16 mouse cellular contexts compared by ENCODE assay signal in genomic region chr17:78571494-78571893, GRCm38 (mm10).
DNase-seq lines count a peak whose midpoint lies in the region; ATAC-seq and TF ChIP-seq lines count a peak whose summit lies in the region.
"Had no signal": no experiment of that assay in that cellular context is flagged by ENCODE, and none has a peak within 500 bp of the region (broad histone marks: within the 10 kb centered on the region; RNA-seq: fewer than 3 reads in every experiment).

No protein-coding gene starts in this region.

- no peak overlapping the region for H3K9ac ChIP-seq in forebrain, postnatal 0 days
- no peak overlapping the region for H3K9ac ChIP-seq in midbrain, postnatal 0 days (replicated peaks; ENCODE audit: low read length, poor library complexity, severe bottlenecking)
- H3K9ac ChIP-seq: embryonic facial prominence, embryonic 13.5 days; liver, embryonic 15.5 days had no signal

- no peak for TF ChIP-seq CTCF in forebrain, postnatal 0 days (IDR thresholded peaks at IDR 0.05; ENCODE audit: low read depth)
- no peak for TF ChIP-seq CTCF in midbrain, postnatal 0 days (IDR thresholded peaks at IDR 0.05)

- H3K36me3 ChIP-seq in forebrain, postnatal 0 days (ENCODE audit: insufficient read depth) = no peaks in the 10 kb centered on the region
- no peaks in the 10 kb centered on the region for H3K36me3 ChIP-seq in midbrain, postnatal 0 days (ENCODE audit: insufficient read depth, low read length)
- H3K36me3 ChIP-seq: embryonic facial prominence, embryonic 13.5 days; liver, embryonic 15.5 days had no signal

- H3K4me1 ChIP-seq in forebrain, postnatal 0 days (ENCODE audit: insufficient read depth) = no peaks in the 10 kb centered on the region
- H3K4me1 ChIP-seq in midbrain, postnatal 0 days (ENCODE audit: insufficient read depth, low read length) = no peaks in the 10 kb centered on the region
- H3K4me1 ChIP-seq: embryonic facial prominence, embryonic 13.5 days; hindbrain, embryonic 10.5 days had no signal

- ATAC-seq in erythroid progenitor cell, adult 5-6 weeks (replicated peaks; ENCODE audit: low FRiP score, poor library complexity, severe bottlenecking) = 0 out of 2 replicates have a peak, but pooled peaks have one; percentile 25
- no peak for ATAC-seq in forebrain, postnatal 0 days
- no peak for ATAC-seq in midbrain, postnatal 0 days (ENCODE audit: low FRiP score)

- H3K27me3 ChIP-seq in forebrain, postnatal 0 days (ENCODE audit: insufficient read depth, low read length) = no peaks in the 10 kb centered on the region
- no peaks in the 10 kb centered on the region for H3K27me3 ChIP-seq in midbrain, postnatal 0 days (ENCODE audit: insufficient read depth, low read length)
- H3K27me3 ChIP-seq: embryonic facial prominence, embryonic 13.5 days; liver, embryonic 15.5 days had no signal

- WGBS in forebrain, postnatal 0 days = 93% methylated on average over 6 of the region's 6 CpGs
- WGBS in midbrain, postnatal 0 days = 93% methylated on average over 6 of the region's 6 CpGs

- H3K4me2 ChIP-seq in forebrain, postnatal 0 days (ENCODE audit: low read depth) = no peak overlapping the region
- H3K4me2 ChIP-seq in midbrain, postnatal 0 days (ENCODE audit: low read depth, low read length, poor library complexity, severe bottlenecking) = no peak overlapping the region
- H3K4me2 ChIP-seq: embryonic facial prominence, embryonic 13.5 days; liver, embryonic 15.5 days; midbrain, embryonic 11.5 days had no signal

- intact Hi-C loops in heart, postnatal 25 days (cut with DNase I) = no loop called here

- no peak overlapping the region for H3K4me3 ChIP-seq in forebrain, postnatal 0 days (ENCODE audit: low read depth, low read length)
- H3K4me3 ChIP-seq in midbrain, postnatal 0 days (ENCODE audit: low read depth, low read length) = no peak overlapping the region
- H3K4me3 ChIP-seq: embryonic facial prominence, embryonic 13.5 days; hindbrain, embryonic 10.5 days; left cerebral cortex, adult 2 months; liver, embryonic 15.5 days had no signal

- peak; percentile 80 for DNase-seq in 3T3-L1 (ENCODE audit: low read depth, low spot score)
- peak; percentile 25 for DNase-seq in Muller cell, postnatal 12 days (ENCODE audit: inconsistent ontology term)
- peak; percentile 19 for DNase-seq in heart, postnatal 25 days (ENCODE audit: low spot score)
- no peak for DNase-seq in B cell, adult 2 months
- DNase-seq in forebrain, postnatal 0 days = no peak
- DNase-seq in midbrain, postnatal 0 days (ENCODE audit: low spot score) = no peak
- DNase-seq: cerebellum, adult 8-10 months; kidney, adult 8-10 months; retina, postnatal 1 day; thymus, postnatal 4 days had no signal

- no peaks in the 10 kb centered on the region for H3K9me3 ChIP-seq in forebrain, postnatal 0 days (ENCODE audit: low read length)
- H3K9me3 ChIP-seq in midbrain, postnatal 0 days (ENCODE audit: low read length) = no peaks in the 10 kb centered on the region
- H3K9me3 ChIP-seq: embryonic facial prominence, embryonic 13.5 days; liver, embryonic 15.5 days had no signal

- H3K27ac ChIP-seq in forebrain, postnatal 0 days (ENCODE audit: low read depth, low read length) = no peak overlapping the region
- no peak overlapping the region for H3K27ac ChIP-seq in midbrain, postnatal 0 days (ENCODE audit: low read depth, low read length)
- H3K27ac ChIP-seq: embryonic facial prominence, embryonic 13.5 days; hindbrain, embryonic 10.5 days; left cerebral cortex, adult 2 months; liver, embryonic 15.5 days had no signal

Comparison
In these comparisons a context has a peak if more than half of its experiments do, and no peak if none do; other contexts are left out.
1. DNase-seq: peak in 3T3-L1 (single experiment), Muller cell, postnatal 12 days (single experiment) and heart, postnatal 25 days (single experiment); none in B cell, adult 2 months (0 of 2), forebrain, postnatal 0 days (single experiment) and midbrain, postnatal 0 days (single experiment).